Mouse (Mus musculus) cerebellum, postnatal 14 days (tissue): ENCODE results near the gene Pkib.
A peak's percentile ranks its signal among the peaks of the same experiment; 100 is the strongest.

ENCODE experiments used
- DNase-seq, 2 experiments: peaks; one replicate each; pipeline ENCODE4 v3.0.0; 2021; ENCODE audit warnings: mixed read lengths in 2 of 2

Gene Pkib

GRCm38 (mm10) chr10:57631896-57632867 lies at the start of gene Pkib:
Gene Pkib (plus strand): TSS chr10:57631981.
- DNase-seq, result peak; percentile 80 to 83

- DNase-seq, result peak in 1 of 2 experiments; percentile 44
Observed at GRCm38 (mm10) chr10:57583927-57584326, 47.9 kb upstream of the Pkib start.

GRCm38 (mm10) chr10:57594266-57594665 lies 37.5 kb upstream of the Pkib start:
- peak; percentile 15 to 30 for DNase-seq

GRCm38 (mm10) chr10:57597172-57597571 lies 34.6 kb upstream of the Pkib start:
- DNase-seq, result no peak

- no peak for DNase-seq
Observed at GRCm38 (mm10) chr10:57602951-57603350, 28.8 kb upstream of the Pkib start.

- DNase-seq, result peak; percentile 82 to 85
Observed at GRCm38 (mm10) chr10:57623311-57623710, 8.5 kb upstream of the Pkib start.

- DNase-seq, result no peak
Observed at GRCm38 (mm10) chr10:57627773-57628172, 4.0 kb upstream of the Pkib start.

GRCm38 (mm10) chr10:57630557-57630956 lies 1.2 kb upstream of the Pkib start:
- peak in 1 of 2 experiments; percentile 58 for DNase-seq

GRCm38 (mm10) chr10:57632868-57633240 lies 1.1 kb downstream of the Pkib start:
- peak in 1 of 2 experiments; percentile 48 for DNase-seq

GRCm38 (mm10) chr10:57636970-57637369 lies 5.2 kb downstream of the Pkib start:
- peak in 1 of 2 experiments; percentile 22 for DNase-seq

- DNase-seq, result no peak
Observed at GRCm38 (mm10) chr10:57638250-57638649, 6.5 kb downstream of the Pkib start.

GRCm38 (mm10) chr10:57639540-57639939 lies 7.8 kb downstream of the Pkib start:
- DNase-seq, result no peak

- peak; percentile 33 to 54 for DNase-seq
Observed at GRCm38 (mm10) chr10:57653297-57653696, 21.5 kb downstream of the Pkib start.

GRCm38 (mm10) chr10:57660505-57660904 lies 28.7 kb downstream of the Pkib start:
- DNase-seq, result no peak

- peak; percentile 96 to 99 for DNase-seq
Observed at GRCm38 (mm10) chr10:57663758-57664157, 32.0 kb downstream of the Pkib start.

GRCm38 (mm10) chr10:57664253-57664652 lies 32.5 kb downstream of the Pkib start:
- peak in 1 of 2 experiments; percentile 14 for DNase-seq

- no peak for DNase-seq
Observed at GRCm38 (mm10) chr10:57675740-57676139, 44.0 kb downstream of the Pkib start.

- no peak for DNase-seq
Observed at GRCm38 (mm10) chr10:57687999-57688398, 56.2 kb downstream of the Pkib start.

GRCm38 (mm10) chr10:57690161-57690560 lies 58.4 kb downstream of the Pkib start:
- no peak for DNase-seq

- no peak for DNase-seq
Observed at GRCm38 (mm10) chr10:57702246-57702645, 70.5 kb downstream of the Pkib start.

GRCm38 (mm10) chr10:57721035-57721434 lies 89.3 kb downstream of the Pkib start:
- no peak for DNase-seq

GRCm38 (mm10) chr10:57722363-57722762 lies 90.6 kb downstream of the Pkib start:
- no peak for DNase-seq

GRCm38 (mm10) chr10:57727666-57728065 lies 95.9 kb downstream of the Pkib start:
- no peak for DNase-seq

- no peak for DNase-seq
Observed at GRCm38 (mm10) chr10:57731672-57732071, 99.9 kb downstream of the Pkib start.
